Mouse (Mus musculus) 3T3-L1 (cell line): ENCODE results near the gene Gm5475.

Experiments
- DNase-seq: peaks from one replicate; pipeline ENCODE4 v3.0.0-alpha.2; 2015; ENCODE audit warnings: low read depth, low spot score

Gene Gm5475

GRCm38 (mm10) chr15:100448572-100448971 is 26.6 kb downstream of the Gm5475 start:
- peak; percentile 28 for DNase-seq

DNA sequence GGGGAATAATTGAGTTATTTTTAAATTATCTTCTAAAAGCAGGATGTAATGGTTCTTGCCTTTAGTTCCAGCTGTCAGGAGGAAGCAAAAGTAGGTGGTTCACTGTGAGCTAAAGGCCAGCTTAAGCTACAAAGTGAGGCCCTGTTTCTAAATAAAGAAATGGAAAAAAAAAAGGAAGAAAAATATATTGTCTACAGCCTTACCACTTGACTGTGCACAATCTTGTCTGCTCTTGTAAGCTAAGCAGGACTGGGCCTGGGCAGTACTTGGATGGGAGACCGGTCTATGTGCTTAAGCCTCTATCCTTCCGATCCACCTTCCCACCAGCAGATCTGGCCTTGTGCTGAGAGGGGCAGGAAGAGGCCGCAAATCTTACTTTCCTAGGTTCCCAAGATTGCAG is 27.5 kb downstream of the Gm5475 start:
- no peak for DNase-seq

GRCm38 (mm10) chr15:100451245-100451644 is 29.3 kb downstream of the Gm5475 start:
- peak; percentile 59 for DNase-seq

DNA sequence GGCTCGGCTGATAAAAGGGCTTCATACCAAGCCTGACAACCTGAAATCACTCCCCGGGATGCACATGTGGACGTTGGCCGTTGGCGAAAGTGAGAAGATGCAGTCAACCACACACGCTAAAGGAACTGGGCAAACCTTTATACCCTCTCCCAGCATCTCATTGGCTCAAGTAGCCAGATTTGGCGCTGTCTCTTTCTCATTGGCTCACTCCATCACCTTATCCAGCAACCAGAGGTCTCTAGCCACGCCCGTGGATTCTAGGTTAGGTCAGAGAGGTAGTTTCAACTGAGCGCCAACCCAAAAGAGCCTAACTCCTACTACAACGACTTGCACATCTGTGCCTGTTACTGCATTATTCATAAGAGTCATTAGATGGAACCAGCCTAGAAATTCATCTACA is 30.5 kb downstream of the Gm5475 start:
- DNase-seq, result no peak

GRCm38 (mm10) chr15:100456356-100456991 is 34.5 kb downstream of the Gm5475 start:
- no peak for DNase-seq

GRCm38 (mm10) chr15:100457340-100457739 is 35.4 kb downstream of the Gm5475 start:
- peak; percentile 90 for DNase-seq

DNA sequence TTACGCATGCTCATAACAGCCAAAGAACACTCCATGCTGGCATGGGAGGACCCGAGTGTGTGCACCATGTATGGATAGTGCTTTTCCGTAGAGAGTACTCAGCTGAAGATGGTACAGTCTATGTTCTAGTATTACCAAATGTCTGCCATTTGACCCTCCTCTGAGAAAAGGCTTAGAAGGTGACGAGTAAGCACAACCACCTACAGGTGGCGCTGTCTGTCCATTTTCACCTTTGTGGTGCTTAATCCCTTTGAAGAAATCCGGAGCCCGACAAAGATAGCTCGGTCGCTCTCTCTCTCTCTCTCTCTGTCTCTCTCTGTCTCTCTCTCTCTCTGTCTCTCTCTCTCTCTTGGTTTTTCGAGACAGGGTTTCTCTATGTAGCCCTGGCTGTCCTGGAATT is 36.1 kb downstream of the Gm5475 start:
- peak; percentile 82 for DNase-seq

- no peak for DNase-seq
These were observed 39.0 kb downstream of the Gm5475 start for GRCm38 (mm10) chr15:100460942-100461341.

- peak; percentile 64 for DNase-seq
These were observed 39.7 kb downstream of the Gm5475 start for GRCm38 (mm10) chr15:100461646-100462045.

GRCm38 (mm10) chr15:100462086-100462485 is 40.1 kb downstream of the Gm5475 start:
- DNase-seq, result peak; percentile 7

- peak; percentile 86 for DNase-seq
These were observed 41.8 kb downstream of the Gm5475 start for GRCm38 (mm10) chr15:100463712-100464111.

- DNase-seq, result peak; percentile 40
These were observed 43.5 kb downstream of the Gm5475 start for GRCm38 (mm10) chr15:100465432-100465831.

DNA sequence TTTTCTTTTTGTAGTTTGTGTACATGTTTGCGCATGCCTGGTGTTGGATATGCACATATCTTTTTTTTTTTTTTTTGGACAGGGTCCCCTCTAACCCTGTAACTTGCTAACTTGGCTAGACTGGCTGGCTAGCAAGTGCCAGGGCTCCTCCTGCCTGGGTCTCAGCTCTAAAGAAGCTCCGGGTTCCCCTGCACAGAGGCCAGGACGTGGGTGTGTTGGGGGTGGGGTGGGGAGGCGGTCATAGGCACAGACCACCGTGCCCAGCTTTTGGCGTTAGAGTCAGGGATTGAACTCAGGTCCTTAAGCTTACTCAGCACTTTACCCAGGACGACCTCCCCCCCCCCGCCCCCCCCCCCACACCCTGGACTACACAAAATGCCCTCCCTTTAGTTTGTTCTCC is 45.8 kb downstream of the Gm5475 start:
- DNase-seq, result no peak

DNA sequence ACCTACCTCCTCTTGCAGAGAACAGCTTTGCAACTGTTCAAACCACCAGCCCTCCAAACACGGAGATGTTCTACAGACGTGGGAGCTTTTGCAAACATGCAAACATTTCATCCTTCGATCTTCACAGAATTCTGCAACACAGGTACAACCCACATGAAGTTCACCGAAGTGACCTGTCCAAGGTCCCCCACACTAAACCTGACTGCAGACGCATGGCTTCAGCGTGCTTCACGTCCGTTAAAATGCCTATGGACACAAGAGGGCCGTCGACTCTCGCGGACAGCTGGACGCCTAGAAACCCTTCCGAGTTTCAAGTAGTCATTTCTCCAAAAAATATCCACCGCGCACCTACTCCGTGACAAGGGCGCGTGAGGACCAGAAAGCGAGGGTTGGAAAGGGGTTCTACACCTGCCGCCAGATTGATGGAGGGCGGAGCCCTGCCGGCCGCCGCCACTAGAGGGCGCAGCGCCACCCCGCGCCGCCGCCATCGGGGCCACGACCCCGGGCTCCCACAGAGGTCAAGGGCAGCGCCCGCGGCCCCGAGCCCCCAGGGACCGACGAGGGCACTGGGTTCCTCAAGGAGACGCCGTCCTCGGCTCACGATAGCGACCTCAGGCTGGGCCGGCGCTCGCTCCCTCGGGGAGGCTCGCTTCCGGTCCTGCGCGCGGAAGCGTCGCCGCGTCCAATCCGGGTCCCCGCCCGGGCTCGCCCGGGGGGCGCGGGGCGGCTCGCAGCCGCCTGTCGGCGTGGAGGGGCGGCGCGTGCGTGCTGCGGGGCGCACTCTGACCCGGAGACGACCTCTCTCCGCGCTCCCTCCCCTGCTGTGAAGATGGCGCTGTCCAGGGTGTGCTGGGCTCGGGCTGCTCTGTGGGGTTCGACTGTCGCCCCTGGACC is 46.6 kb downstream of the Gm5475 start, which contains the start of gene Letmd1:
Letmd1 (plus strand) TSS at position 729 of the 894 bp plus-strand sequence.
- peak; percentile 63 for DNase-seq

DNA sequence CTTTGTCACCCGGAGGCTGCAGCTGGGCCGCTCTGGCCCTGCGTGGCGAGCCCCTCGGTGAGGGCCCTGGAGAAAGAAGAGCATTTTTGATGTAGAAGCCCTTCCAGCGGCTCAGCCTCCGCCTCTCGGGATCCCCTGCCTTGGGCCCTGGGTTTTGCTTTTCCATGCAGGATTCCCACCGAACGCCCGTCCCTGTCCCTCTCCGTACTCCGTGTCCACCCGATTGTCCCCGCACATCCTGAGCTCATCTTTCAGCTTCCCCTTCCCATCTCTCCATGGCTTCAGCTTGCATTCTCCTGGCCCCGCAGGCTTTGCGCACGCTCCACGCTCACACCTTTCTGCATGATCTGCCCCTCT is 47.2 kb downstream of the Gm5475 start:
- DNase-seq, result no peak

GRCm38 (mm10) chr15:100470037-100470436 is 48.1 kb downstream of the Gm5475 start:
- DNase-seq, result no peak

DNA sequence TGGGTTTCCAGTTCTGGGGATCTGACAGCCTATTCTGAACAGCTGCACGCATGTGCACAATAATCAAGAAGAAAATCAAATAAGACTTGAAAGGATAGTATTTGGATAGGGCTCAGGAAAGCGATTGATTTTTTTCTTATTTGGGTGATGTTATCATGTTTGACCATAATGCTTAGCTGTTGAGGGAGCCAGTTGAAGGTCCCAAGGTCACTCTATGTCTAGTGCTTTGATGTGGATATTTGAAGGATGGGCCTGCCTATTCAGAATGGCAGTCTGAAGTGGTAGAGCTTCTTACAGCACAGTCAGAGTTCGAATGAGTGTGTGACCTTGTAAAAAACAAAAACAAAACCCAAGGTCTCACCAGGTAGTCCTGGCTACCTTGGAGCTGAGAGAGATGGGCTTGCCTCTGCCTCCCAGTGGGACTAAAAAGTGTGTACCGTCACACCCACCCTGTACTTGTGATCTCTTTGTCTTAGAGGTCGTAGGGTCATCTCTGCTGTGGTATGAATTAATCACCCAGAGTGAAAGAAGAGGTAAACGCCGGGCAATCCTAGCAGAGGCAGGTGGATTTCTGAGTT is 52.1 kb downstream of the Gm5475 start:
- no peak for DNase-seq
